Mouse (Mus musculus) midbrain, embryonic 15.5 days (tissue): Measurements from ENCODE around the gene Vps39. TPM values are rescaled to one million over a fixed set of nuclear protein-coding genes. Genes with fewer than 3 reads are reported as not detected.

Experiments
- ATAC-seq: fragments of 200-750 bp; cut with Nextera tagmentation; replicated peaks from 2 replicates; pipeline ENCODE4 v1.8.0; 2017; ENCODE audit warnings: moderate TSS enrichment
- H3K27ac ChIP-seq: fragments of 300-500 bp; sonication (generic); 2 replicates; pipeline ENCODE4 v1.5.1; 2015; ENCODE audit warnings: mild to moderate bottlenecking, inconsistent platforms
- H3K27me3 ChIP-seq: fragments of 300-500 bp; sonication (generic); replicated peaks from 2 replicates; pipeline ENCODE4 v1.6.1; 2015; ENCODE audit warnings: inconsistent platforms
- H3K36me3 ChIP-seq: fragments of 300-500 bp; sonication (generic); replicated peaks from 2 replicates; pipeline ENCODE4 v1.6.1; 2015; ENCODE audit warnings: inconsistent platforms
- H3K4me1 ChIP-seq: fragments of 300-500 bp; sonication (generic); 2 replicates; pipeline ENCODE4 v1.6.1; 2015; ENCODE audit warnings: inconsistent platforms
- H3K4me2 ChIP-seq: fragments of 300-500 bp; sonication (generic); 2 replicates; pipeline ENCODE4 v1.6.1; 2015; ENCODE audit warnings: inconsistent platforms, mild to moderate bottlenecking, moderate library complexity
- H3K4me3 ChIP-seq: fragments of 300-500 bp; sonication (generic); 2 replicates; pipeline ENCODE4 v1.5.1; 2015; ENCODE audit warnings: mild to moderate bottlenecking, inconsistent platforms
- H3K9ac ChIP-seq: fragments of 300-500 bp; sonication (generic); 2 replicates; pipeline ENCODE4 v1.6.1; 2015; ENCODE audit warnings: mild to moderate bottlenecking, inconsistent platforms
- H3K9me3 ChIP-seq: fragments of 300-500 bp; sonication (generic); 2 replicates; pipeline ENCODE4 v1.6.1; 2016; ENCODE audit warnings: inconsistent platforms
- WGBS: fragments of 180-500 bp; shearing (Covaris S2); methylation state at CpG from one replicate; pipeline ENCODE4 v1.1.7; 2015; ENCODE audit warnings: mixed read lengths; 5-methylcytosine and 5-hydroxymethylcytosine counted together
- polyA plus RNA-seq: library from polyadenylated mRNA; unstranded; fragments of >200 nt; fragmentation: Nextera tagmentation; extraction: Ambion mirVana; gene quantifications from 2 replicates; pipeline ENCODE4 v1.2.1, GENCODE M21; 2015

Vps39 gene
- polyA plus RNA-seq, 1 experiment from 2014 or later = 49.0 TPM

DNA sequence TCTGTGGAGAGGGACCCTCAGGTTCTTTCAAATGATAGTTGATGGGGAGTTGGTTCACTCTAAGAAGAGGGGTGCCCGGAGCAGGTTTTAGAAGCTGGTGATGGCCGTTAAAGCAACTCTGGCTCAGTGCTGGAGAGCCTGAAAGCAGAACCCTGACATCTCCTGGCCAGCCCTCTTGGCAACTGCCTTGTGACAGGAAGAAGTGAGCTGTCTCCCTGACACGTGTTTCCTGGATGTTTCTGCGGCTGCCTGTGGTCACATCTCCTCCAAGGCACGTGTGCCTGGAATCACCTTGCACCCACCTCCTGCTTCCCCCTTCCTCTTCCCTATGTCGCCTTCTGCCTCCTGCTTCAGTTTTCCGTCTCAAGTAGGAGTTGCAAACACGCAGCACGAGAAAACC lies 4.8 kb downstream of the Vps39 start:
- Histone ChIP-seq H3K4me2 (no peak overlapping the region), H3K27ac (no peak overlapping the region), H3K9me3 (no peaks in the 10 kb centered on the region), H3K27me3 (no peaks in the 10 kb centered on the region), H3K36me3 (peaks cover 41% of the 10 kb centered on the region), H3K9ac (no peak overlapping the region), H3K4me3 (no peak overlapping the region), H3K4me1 (peaks cover 17% of the 10 kb centered on the region)
- no peak for ATAC-seq
- WGBS = 88% methylated on average over 9 of the region's 9 CpGs

DNA sequence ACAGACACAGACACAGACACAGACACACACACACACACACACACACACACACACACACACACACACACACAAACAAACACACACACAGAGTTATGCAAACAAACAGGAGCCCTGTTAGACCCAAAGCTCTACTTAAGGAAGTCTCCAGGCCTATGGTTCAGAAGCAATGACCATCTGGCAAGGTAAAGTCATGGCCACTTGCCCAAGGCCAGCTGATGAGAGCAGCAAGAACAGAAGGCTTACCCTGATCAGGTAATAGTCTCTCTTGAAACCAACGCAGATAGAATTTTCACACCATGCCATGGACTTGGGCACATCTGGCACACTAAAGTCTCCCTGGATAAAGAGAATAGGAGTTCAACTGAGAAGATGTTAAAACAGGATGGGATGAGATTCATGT lies 11.2 kb downstream of the Vps39 start:
- no peaks in the 10 kb centered on the region for H3K27me3 ChIP-seq
- no peak for ATAC-seq
- H3K4me2 ChIP-seq = no peak overlapping the region
- peaks cover 67% of the 10 kb centered on the region for H3K36me3 ChIP-seq
- 98% methylated on average over 1 of the region's 1 CpGs for WGBS
- H3K27ac ChIP-seq = no peak overlapping the region
- no peaks in the 10 kb centered on the region for H3K4me1 ChIP-seq
- H3K9me3 ChIP-seq = no peaks in the 10 kb centered on the region
- H3K9ac ChIP-seq = no peak overlapping the region
- H3K4me3 ChIP-seq = no peak overlapping the region

- Histone ChIP-seq H3K4me3 (no peak overlapping the region), H3K36me3 (peaks cover 60% of the 10 kb centered on the region), H3K27me3 (no peaks in the 10 kb centered on the region), H3K9me3 (no peaks in the 10 kb centered on the region), H3K27ac (no peak overlapping the region), H3K9ac (no peak overlapping the region), H3K4me1 (no peaks in the 10 kb centered on the region), H3K4me2 (no peak overlapping the region)
- WGBS = 71% methylated on average over 2 of the region's 2 CpGs
- no peak for ATAC-seq
Measured at GRCm38 (mm10) chr2:120337886-120338285, 15.1 kb downstream of the Vps39 start.

- Histone ChIP-seq H3K27ac (no peak overlapping the region), H3K27me3 (no peaks in the 10 kb centered on the region), H3K9me3 (no peaks in the 10 kb centered on the region), H3K4me3 (no peak overlapping the region), H3K9ac (no peak overlapping the region), H3K36me3 (peaks cover 55% of the 10 kb centered on the region), H3K4me2 (no peak overlapping the region), H3K4me1 (no peaks in the 10 kb centered on the region)
- ATAC-seq = no peak
- WGBS = 87% methylated on average over 4 of the region's 4 CpGs
Measured at GRCm38 (mm10) chr2:120331575-120331974, 21.4 kb downstream of the Vps39 start.

- H3K9me3 ChIP-seq = no peaks in the 10 kb centered on the region
- H3K4me3 ChIP-seq = no peak overlapping the region
- 82% methylated on average over 4 of the region's 4 CpGs for WGBS
- H3K4me1 ChIP-seq = no peaks in the 10 kb centered on the region
- no peak overlapping the region for H3K9ac ChIP-seq
- H3K36me3 ChIP-seq = peaks cover 31% of the 10 kb centered on the region
- no peak for ATAC-seq
- no peaks in the 10 kb centered on the region for H3K27me3 ChIP-seq
- H3K27ac ChIP-seq = no peak overlapping the region
- no peak overlapping the region for H3K4me2 ChIP-seq
Measured at GRCm38 (mm10) chr2:120315077-120315476, 37.9 kb downstream of the Vps39 start.

- no peak overlapping the region for H3K4me2 ChIP-seq
- no peak overlapping the region for H3K27ac ChIP-seq
- no peak overlapping the region for H3K4me3 ChIP-seq
- H3K9ac ChIP-seq = no peak overlapping the region
- H3K4me1 ChIP-seq = no peaks in the 10 kb centered on the region
- 90% methylated on average over 4 of the region's 4 CpGs for WGBS
- ATAC-seq = no peak
- no peaks in the 10 kb centered on the region for H3K27me3 ChIP-seq
- peaks cover 31% of the 10 kb centered on the region for H3K36me3 ChIP-seq
- no peaks in the 10 kb centered on the region for H3K9me3 ChIP-seq
Measured at GRCm38 (mm10) chr2:120314487-120314886, 38.5 kb downstream of the Vps39 start.

DNA sequence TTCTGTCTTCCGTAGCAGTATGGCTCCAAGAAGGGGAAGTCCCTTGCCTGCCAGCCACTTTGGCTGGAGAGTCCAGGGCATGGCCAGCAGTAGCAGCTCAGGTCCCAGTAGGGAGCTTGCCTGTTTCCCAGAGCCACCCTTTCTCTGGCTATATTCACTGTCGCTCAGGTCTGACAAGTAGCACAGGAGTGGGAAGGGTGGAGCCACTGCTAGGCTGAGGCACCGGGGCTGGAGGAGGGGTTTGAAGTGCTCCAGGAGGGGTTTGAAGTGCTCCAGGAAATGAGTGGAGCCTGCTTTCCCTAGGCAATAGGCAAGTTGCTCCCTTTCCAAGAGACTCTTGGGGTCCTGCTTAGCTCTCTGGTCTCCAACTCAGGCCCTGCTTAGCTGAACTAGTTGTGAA lies 39.0 kb downstream of the Vps39 start, which contains the start of gene Pla2g4f:
TSS of gene Pla2g4f (minus strand) at position 190 of the 400 bp plus-strand sequence.
- WGBS = 65% methylated on average over 3 of the region's 3 CpGs
- no peak for ATAC-seq
- no peaks in the 10 kb centered on the region for H3K4me1 ChIP-seq
- no peak within 1 kb of the TSS for H3K4me2 ChIP-seq
- H3K36me3 ChIP-seq = peaks cover 28% of the 10 kb centered on the region
- H3K27ac ChIP-seq = no peak within 1 kb of the TSS
- no peak within 1 kb of the TSS for H3K4me3 ChIP-seq
- H3K27me3 ChIP-seq = no peaks in the 10 kb centered on the region
- no peak within 1 kb of the TSS for H3K9ac ChIP-seq
- H3K9me3 ChIP-seq = no peaks in the 10 kb centered on the region

DNA sequence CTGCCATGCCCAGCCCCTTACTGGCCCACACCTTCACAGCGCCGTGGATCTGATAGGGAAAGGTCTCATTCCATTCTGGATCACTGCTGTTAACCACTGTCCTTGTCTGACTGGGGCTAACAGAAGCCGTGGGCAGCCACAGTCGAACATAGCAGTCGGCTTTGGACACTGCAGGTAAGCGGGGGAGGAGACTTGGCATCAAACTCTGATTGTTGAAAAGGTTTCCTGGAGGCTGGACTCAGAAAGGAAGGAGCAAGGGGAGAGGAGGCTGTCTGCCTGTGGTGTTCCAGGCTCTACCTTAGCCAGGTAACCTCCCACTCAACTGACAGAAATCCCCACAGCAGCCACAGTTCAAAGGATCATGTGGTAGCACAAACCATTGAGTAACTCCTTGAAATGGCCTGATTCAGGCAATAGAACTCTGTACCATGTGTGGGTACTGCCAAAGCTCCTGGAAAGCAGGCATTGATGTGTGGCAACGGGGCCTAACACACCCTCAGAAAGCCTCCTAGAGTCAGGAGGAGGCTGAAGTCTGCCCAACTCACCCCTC lies 40.6 kb downstream of the Vps39 start:
- H3K4me2 ChIP-seq = no peak overlapping the region
- ATAC-seq = no peak
- H3K27ac ChIP-seq = no peak overlapping the region
- H3K36me3 ChIP-seq = peaks cover 15% of the 10 kb centered on the region; the same call in 1 of the 2 replicates
- H3K9ac ChIP-seq = no peak overlapping the region
- H3K4me3 ChIP-seq = no peak overlapping the region
- no peaks in the 10 kb centered on the region for H3K9me3 ChIP-seq
- H3K27me3 ChIP-seq = no peaks in the 10 kb centered on the region
- WGBS = 87% methylated on average over 7 of the region's 7 CpGs
- no peaks in the 10 kb centered on the region for H3K4me1 ChIP-seq

DNA sequence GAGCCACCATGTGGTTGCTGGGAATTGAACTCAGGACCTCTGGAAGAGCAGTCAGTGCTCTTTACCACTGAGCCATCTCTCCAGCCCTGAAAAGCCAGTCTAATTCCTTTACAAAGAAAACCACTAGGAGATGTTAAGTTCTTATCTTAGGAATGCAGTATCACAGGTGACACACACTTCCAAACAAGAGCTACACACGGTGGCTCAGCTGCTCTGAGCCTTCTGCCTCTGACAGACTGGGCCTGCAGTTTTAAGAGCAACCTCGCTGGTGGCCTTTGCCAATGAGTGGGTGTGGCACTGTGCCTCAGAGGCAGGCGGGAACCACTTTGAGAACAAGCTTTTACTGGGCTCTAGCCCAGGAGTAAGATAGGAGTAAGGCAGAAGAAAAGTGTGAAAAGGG lies 48.8 kb downstream of the Vps39 start:
- no peak for ATAC-seq
- 34% methylated on average over 3 of the region's 3 CpGs for WGBS
- Histone ChIP-seq H3K4me3 (no peak overlapping the region), H3K36me3 (no peaks in the 10 kb centered on the region), H3K27me3 (no peaks in the 10 kb centered on the region), H3K9ac (no peak overlapping the region), H3K9me3 (no peaks in the 10 kb centered on the region), H3K4me2 (no peak overlapping the region), H3K27ac (no peak overlapping the region), H3K4me1 (no peaks in the 10 kb centered on the region)

DNA sequence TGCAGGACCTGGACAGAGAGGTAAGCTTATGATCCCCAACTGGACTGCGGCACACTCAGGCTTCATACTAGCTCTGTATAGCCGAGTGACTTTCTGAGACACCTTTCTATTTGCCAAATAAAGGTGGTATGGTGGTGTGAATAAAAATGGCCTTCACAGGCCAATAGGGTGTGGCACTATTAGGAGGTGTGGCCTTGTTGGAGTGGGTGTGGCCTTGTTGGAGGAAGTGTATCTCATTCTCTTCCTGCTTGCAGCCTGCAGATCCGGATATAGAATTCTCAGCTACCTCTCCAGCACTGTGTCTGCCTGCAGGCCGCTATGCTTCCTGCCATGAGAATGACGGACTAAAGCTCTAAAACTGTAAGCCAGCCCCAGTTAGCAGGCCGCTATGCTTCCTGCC lies 51.9 kb downstream of the Vps39 start:
- no peak for ATAC-seq
- WGBS = 94% methylated on average over 6 of the region's 6 CpGs
- H3K36me3 ChIP-seq = no peaks in the 10 kb centered on the region

DNA sequence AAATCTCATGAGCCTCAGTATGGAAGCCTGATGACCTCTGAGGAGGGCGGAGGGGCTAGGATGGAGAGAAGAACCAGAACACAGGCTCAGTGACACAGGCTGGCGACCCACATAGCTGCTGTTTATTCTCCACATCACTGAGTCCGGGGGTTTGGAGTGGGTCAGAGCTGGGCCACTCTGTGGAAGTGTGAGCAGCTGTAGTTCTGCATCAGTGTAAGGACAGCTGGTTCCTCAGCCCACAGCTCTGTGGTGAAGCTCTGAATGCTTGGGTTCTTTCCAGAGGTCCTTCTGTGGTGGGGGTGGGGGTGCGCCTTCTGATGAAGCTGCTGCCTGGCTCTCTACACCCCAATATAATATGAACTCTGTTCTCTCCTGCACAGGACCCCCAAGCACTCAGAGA lies 53.1 kb downstream of the Vps39 start:
- no peak overlapping the region for H3K27ac ChIP-seq
- 85% methylated on average over 4 of the region's 4 CpGs for WGBS
- no peaks in the 10 kb centered on the region for H3K36me3 ChIP-seq

More for the DNA sequence above, 51.9 kb downstream of the Vps39 start:
- no peak overlapping the region for H3K4me2 ChIP-seq
- no peak overlapping the region for H3K9ac ChIP-seq
- no peak overlapping the region for H3K27ac ChIP-seq
- H3K9me3 ChIP-seq = no peaks in the 10 kb centered on the region
- no peak overlapping the region for H3K4me3 ChIP-seq
- H3K27me3 ChIP-seq = no peaks in the 10 kb centered on the region
- no peaks in the 10 kb centered on the region for H3K4me1 ChIP-seq

DNA sequence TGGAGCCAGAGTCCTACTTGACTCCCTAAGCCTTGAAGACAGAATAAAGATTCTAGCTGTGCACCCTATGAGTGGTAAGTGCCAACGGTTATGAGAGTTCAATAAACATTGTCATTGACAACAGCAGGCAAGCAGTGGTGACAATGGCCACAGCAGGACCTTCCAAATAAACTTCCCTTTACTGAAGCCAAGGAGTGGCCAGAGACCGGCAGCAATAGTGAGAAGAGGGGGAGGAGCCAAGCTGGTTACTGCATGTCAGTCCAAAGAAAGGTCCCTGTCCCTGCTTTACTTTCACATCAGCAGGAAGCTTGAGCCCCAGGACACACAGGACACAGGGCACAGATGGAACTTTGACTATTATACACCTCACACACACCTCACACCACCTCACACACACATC lies 56.8 kb downstream of the Vps39 start:
- Histone ChIP-seq H3K27me3 (no peaks in the 10 kb centered on the region), H3K4me2 (no peak overlapping the region), H3K9ac (no peak overlapping the region), H3K36me3 (no peaks in the 10 kb centered on the region), H3K4me3 (no peak overlapping the region), H3K4me1 (no peaks in the 10 kb centered on the region), H3K27ac (no peak overlapping the region), H3K9me3 (no peaks in the 10 kb centered on the region)
- 13% methylated on average over 2 of the region's 2 CpGs for WGBS
- no peak for ATAC-seq

More for the DNA sequence above, 53.1 kb downstream of the Vps39 start:
- H3K4me2 ChIP-seq = no peak overlapping the region
- H3K27me3 ChIP-seq = no peaks in the 10 kb centered on the region
- no peak overlapping the region for H3K9ac ChIP-seq
- H3K9me3 ChIP-seq = no peaks in the 10 kb centered on the region
- H3K4me3 ChIP-seq = no peak overlapping the region
- no peaks in the 10 kb centered on the region for H3K4me1 ChIP-seq
- no peak for ATAC-seq

DNA sequence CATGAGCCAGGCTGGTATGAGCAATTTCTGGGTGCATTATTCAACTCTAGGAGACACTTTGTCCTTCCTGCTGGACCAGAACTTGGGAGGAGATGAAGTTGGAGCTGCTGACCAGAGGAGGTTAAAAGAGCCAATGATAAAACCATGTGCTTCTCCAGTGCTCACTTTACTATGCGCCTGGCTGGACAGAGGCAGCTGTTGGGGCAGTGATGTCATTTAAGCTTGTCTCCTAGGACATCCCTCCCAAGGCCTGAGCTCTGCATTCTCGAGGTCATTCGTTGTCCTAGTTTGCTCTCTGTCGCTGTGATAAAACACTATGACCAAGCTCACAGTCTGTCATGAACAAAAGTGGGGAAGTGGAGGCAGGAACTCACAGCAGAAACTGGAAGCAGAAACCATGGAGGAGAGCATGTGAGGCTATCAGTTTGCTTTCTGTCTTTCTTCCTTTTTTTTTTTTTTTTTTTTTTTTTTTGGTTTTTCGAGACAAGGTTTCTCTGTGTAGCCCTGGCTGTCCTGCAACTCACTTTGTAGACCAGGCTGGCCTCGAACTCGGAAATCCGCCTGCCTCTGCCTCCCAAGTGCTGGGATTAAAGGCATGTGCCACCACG lies 61.4 kb downstream of the Vps39 start:
- Histone ChIP-seq H3K36me3 (no peaks in the 10 kb centered on the region), H3K9me3 (no peaks in the 10 kb centered on the region), H3K4me2 (no peak overlapping the region), H3K27me3 (no peaks in the 10 kb centered on the region), H3K27ac (no peak overlapping the region), H3K4me3 (no peak overlapping the region), H3K9ac (no peak overlapping the region), H3K4me1 (no peaks in the 10 kb centered on the region)
- WGBS = 90% methylated on average over 8 of the region's 9 CpGs
- ATAC-seq = no peak
